Mouse (Mus musculus) ovary, postnatal 14 days (tissue): ENCODE data around the gene Dynlt1b.
"Not testable (repeated sequence)": the region's sequence is repeated elsewhere in the genome, so short reads cannot be mapped to it uniquely, and the experiment has no call there.

ENCODE experiments used
- DNase-seq: peaks from one replicate; pipeline ENCODE4 v3.0.0; 2022; ENCODE audit warnings: low spot score

Gene Dynlt1b

DNA sequence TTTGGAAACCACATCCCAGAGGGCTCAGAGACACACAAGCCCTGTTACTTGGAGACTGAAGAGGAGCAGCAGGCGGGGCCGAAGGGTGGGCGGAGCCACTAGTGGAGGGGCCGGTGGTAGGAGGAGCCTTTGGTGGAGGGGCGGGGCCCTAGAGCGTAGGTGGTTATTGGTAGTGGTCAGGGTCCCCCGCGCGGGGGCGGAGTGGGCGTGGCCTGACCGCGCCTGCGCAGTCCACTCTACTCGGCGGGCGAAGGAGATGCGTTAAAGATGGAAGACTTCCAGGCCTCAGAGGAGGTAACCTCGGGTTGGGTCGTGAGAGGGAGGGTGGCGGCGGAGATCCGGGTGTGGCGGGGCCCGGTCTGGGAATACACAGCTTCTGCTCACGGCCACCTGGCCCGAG, at the start of gene Dynlt1b:
Gene Dynlt1b, plus strand, starts transcription at position 168 of the 400 bp plus-strand sequence.
- peak; percentile 100 for DNase-seq

- not testable (repeated sequence) for DNase-seq
Observed at GRCm38 (mm10) chr17:6380182-6380841, 49.6 kb upstream of the Dynlt1b start.

DNA sequence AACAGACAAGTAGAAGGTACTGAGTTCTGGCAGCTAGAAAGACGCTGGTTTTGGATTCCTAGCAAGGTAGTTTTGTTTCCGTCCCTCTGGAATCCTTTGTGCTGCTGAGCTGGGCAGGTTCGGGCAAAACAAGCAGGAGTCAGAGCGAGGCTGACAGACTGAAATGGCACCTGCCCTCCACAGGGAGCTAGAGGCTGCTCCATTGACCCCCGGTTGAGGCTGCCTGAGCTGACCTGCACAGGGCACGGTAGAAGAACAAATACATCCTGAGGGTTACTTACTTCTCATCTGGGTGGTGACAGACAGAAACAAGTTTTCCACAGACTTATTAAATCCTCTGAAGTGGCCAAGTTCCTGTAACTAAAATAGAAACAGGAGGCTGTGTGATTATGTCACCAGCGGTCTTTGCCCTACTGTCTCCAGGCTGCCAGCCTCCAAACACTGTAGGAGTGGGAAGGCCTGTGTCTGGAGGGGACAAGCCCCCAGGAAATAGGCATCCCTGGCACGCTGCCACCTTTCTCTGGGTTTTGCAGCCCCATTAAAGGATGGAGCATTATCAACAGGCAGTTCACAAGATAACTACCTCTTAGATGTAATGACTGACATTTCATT, 48.7 kb upstream of the Dynlt1b start:
- not testable (repeated sequence) for DNase-seq

DNA sequence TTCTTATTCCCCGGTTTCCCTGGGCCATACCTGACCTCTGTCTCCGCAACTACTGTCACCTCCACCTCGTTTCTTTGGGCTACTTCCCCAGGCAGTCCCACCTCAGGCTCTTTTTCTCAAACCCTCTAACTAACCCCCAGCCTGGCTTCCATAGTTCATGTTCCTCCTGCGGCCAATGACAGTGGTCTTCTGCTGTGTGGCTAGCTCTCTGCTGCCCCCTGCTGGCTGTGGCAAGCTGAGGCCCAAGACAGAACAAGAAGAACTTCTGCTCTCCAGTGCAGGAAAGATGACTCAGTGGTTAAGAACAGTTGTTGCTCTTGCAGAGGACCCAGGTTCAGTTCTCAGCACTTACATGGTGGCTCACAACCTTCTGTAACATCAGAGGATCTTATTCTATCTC, 43.0 kb upstream of the Dynlt1b start:
- not testable (repeated sequence) for DNase-seq

DNA sequence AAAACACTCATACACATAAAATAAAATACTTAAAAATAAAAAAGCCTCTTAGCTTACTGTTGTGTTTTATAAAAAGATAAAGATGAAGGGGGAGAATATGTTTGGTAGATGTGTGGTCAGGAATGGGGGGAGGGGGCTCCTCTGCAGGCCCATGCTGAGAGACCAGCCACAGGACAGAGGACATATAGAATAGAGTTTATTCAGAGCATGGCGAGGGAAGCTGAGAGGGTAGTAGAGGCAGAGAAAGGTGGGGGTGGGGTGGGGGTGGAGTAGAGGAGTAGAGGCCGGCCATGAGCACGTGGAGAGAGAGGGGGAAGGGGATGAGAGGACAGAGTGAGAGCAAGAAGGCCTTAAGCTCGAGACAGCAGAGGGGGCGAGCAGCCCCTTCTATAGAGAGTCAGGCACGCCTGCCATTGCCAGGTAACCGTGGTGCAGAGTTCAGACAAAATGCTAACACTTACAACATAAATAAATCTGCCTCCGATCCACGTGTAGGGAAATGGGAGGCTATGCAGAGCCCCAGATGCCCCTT, 42.5 kb upstream of the Dynlt1b start:
- DNase-seq: not testable (repeated sequence)

- DNase-seq: not testable (repeated sequence)
Observed at GRCm38 (mm10) chr17:6389463-6389862, 40.4 kb upstream of the Dynlt1b start.

- not testable (repeated sequence) for DNase-seq
Observed at GRCm38 (mm10) chr17:6390731-6391130, 39.2 kb upstream of the Dynlt1b start.

GRCm38 (mm10) chr17:6391736-6392135, 38.2 kb upstream of the Dynlt1b start:
- DNase-seq: not testable (repeated sequence)

- DNase-seq: not testable (repeated sequence)
Observed at GRCm38 (mm10) chr17:6392473-6393340, 37.2 kb upstream of the Dynlt1b start.

DNA sequence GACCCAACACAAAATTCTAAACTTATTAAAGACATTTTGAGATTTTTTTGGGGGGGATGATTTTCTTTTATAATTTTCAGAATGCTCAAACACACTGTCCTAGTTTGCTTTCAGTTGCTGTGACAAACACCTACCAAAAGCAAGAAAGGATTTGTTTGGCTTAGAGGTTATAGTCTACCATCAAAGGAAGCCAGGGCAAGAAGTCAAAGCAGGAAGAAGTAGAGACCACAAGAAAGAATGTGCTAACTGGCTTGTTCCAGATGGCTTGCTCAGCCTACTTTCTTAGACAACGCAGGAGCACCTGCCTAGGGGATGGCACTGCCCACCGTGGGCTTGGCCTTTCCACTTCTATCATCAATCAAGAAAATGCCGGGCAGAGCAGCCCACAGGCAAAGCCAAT, 31.8 kb upstream of the Dynlt1b start:
- DNase-seq: not testable (repeated sequence)

GRCm38 (mm10) chr17:6398816-6399215, 31.1 kb upstream of the Dynlt1b start:
- DNase-seq: not testable (repeated sequence)

GRCm38 (mm10) chr17:6399281-6400096, 30.4 kb upstream of the Dynlt1b start:
- DNase-seq: not testable (repeated sequence)

DNA sequence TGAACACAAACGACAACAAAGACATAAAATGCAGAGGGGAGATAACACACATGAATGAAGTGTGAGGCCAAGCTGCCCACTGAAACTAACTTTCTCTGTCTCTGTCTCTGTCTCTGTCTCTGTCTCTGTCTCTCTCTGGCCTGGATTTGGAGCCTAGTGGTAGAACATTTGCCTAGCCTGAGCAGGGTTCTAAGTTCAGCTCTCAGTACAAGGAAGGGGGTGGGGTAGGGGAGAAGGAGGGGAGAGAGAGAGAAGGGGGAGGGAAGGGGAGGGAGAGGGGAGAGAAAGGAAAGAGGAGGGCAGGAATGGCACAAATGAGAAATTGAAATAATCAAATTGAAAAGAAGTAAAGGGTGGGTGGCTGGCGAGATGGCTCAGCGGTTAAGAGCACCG, 29.8 kb upstream of the Dynlt1b start:
- DNase-seq: not testable (repeated sequence)

DNA sequence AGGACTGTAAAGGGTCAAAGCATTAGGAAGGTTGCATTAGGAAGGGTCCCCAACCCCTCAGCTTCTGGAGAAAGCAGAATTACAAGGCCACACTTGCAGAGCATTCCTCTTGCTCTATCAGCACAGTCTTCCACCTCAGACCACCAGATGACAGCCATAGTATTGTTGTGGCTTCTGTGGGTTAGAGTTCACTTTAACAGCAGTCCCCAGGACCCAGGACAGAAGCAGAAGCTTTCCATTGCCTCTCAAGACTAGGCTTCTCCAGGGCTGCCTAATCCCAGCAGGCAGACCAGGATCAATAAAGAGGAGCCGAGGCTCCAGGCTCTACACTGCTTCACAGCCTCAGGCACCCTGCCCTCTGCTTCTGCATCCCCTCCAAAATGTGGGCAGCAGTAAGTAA, 25.4 kb upstream of the Dynlt1b start:
- DNase-seq: not testable (repeated sequence)

DNA sequence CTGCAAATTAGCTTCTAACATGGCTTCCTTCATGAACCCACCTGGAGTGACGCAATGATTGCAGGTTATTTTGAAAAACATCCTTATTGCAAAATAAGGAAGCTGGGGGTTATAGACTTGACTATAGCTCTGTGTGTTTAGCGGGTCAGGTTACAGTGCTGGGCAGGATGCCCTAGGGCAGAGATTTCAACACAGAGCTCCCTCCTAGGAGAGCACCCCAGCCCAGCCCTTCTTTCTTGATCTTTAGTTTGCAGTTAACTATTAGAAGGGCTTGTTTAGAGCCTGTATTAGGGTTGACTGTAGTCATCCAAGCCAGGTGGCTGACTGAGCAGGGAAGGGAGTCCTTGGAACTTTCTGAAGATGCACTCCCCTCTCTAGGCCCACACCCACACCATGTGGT, 22.9 kb upstream of the Dynlt1b start:
- DNase-seq: not testable (repeated sequence)

- not testable (repeated sequence) for DNase-seq
Observed at GRCm38 (mm10) chr17:6410713-6411213, 19.1 kb upstream of the Dynlt1b start.

- not testable (repeated sequence) for DNase-seq
Observed at GRCm38 (mm10) chr17:6417118-6417517, 12.8 kb upstream of the Dynlt1b start.

GRCm38 (mm10) chr17:6420557-6420956, 9.4 kb upstream of the Dynlt1b start:
- not testable (repeated sequence) for DNase-seq

DNA sequence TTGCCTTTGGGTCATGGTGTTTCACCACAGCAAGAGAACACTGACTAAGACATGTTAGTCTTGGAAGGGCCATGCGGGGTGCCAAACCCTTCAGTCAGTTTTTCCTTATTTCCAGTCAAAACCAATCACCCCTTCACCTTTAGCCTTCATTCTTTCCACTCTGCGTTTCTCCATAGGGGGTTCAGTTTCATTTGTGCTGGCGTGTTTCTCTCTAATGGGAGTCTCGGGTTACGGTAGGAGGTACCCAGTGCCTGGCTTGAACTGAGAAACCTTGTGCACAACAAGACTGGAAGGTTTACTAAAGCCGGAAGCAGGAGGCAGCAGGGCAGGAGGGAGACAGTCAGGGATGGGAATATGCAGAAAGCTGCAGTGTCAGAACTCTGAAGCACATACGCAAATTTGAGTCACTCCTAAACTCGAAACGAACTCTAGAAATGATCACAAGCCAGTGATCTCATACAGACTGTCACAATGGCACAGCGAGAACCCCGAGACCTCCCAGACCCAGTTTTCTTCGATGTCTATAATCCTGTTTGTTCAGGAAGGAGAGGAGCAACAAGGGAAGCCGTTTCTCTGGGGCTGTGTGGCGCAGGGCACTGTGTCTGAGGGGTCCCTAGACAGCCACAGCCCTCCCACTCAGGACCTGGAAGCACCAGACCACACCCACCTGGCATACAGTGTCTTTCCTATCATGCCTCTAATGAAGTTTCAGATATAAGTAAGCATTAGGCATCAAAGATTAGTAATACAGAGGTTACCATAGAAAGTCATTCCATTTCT, 8.2 kb upstream of the Dynlt1b start:
- DNase-seq: not testable (repeated sequence)

DNA sequence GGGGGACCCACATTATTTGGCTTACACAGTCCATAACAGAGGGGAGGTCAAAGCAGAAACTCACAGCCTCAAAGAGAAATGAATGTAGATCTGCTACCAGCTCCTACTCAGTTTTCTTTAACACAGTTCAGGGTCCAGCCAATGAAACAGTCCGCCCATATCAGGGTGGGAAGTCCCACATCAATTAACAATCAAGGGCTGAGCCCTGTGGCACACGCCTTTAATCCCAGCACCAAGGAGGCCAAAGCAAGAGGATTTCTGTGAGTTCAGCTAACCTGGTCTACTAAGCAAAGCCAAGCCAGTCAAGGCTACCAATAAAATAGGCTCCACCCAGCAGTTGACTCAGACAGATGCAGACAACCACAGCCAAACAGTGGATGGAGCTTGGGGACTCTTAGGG, 7.5 kb upstream of the Dynlt1b start:
- DNase-seq: not testable (repeated sequence)
